Mouse (Mus musculus): ENCODE measurements around the gene Tmem135.

Gene Tmem135

GRCm38 (mm10) chr7:89181285-89181684, 222.7 kb downstream of the Tmem135 start:
- peak; percentile 27 for DNase-seq (ENCODE audit: low read depth)

GRCm38 (mm10) chr7:89178601-89179000, 225.4 kb downstream of the Tmem135 start:
- DNase-seq (ENCODE audit: low read depth): peak; percentile 89

GRCm38 (mm10) chr7:89177926-89178325, 226.1 kb downstream of the Tmem135 start:
- peak; percentile 53 for DNase-seq (ENCODE audit: low read depth)

GRCm38 (mm10) chr7:89174430-89174829, 229.6 kb downstream of the Tmem135 start:
- no peak for DNase-seq (ENCODE audit: low read depth)

GRCm38 (mm10) chr7:89173018-89173417, 231.0 kb downstream of the Tmem135 start:
- no peak for DNase-seq (ENCODE audit: low read depth)

GRCm38 (mm10) chr7:89171790-89172467, 232.1 kb downstream of the Tmem135 start:
- DNase-seq (ENCODE audit: low read depth): no peak

- DNase-seq (ENCODE audit: low read depth): peak; percentile 49
Measured at GRCm38 (mm10) chr7:89168606-89169005, 235.4 kb downstream of the Tmem135 start.

- DNase-seq (ENCODE audit: low read depth): no peak
Measured at GRCm38 (mm10) chr7:89165528-89165927, 238.5 kb downstream of the Tmem135 start.

GRCm38 (mm10) chr7:89161610-89162378, 242.2 kb downstream of the Tmem135 start:
- no peak for DNase-seq (ENCODE audit: low read depth)

GRCm38 (mm10) chr7:89157356-89157755, 246.7 kb downstream of the Tmem135 start:
- DNase-seq (ENCODE audit: low read depth): no peak

GRCm38 (mm10) chr7:89156629-89157028, 247.4 kb downstream of the Tmem135 start:
- DNase-seq (ENCODE audit: low read depth): no peak

GRCm38 (mm10) chr7:89155741-89156140, 248.3 kb downstream of the Tmem135 start:
- DNase-seq (ENCODE audit: low read depth): peak; percentile 53

- no peak for DNase-seq (ENCODE audit: low read depth)
Measured at GRCm38 (mm10) chr7:89155223-89155622, 248.8 kb downstream of the Tmem135 start.

GRCm38 (mm10) chr7:89151345-89151744, 252.7 kb downstream of the Tmem135 start:
- no peak for DNase-seq (ENCODE audit: low read depth)

- no peak for DNase-seq (ENCODE audit: low read depth)
Measured at GRCm38 (mm10) chr7:89140640-89141300, 263.3 kb downstream of the Tmem135 start.

- DNase-seq (ENCODE audit: low read depth): no peak
Measured at GRCm38 (mm10) chr7:89134884-89135511, 269.0 kb downstream of the Tmem135 start.

- DNase-seq (ENCODE audit: low read depth): peak; percentile 42
Measured at GRCm38 (mm10) chr7:89126063-89126882, 277.7 kb downstream of the Tmem135 start.

- no peak for DNase-seq (ENCODE audit: low read depth)
Measured at GRCm38 (mm10) chr7:89116261-89116664, 287.8 kb downstream of the Tmem135 start.

- no peak for DNase-seq (ENCODE audit: low read depth)
Measured at GRCm38 (mm10) chr7:89115633-89116032, 288.4 kb downstream of the Tmem135 start.

- no peak for DNase-seq (ENCODE audit: low read depth)
Measured at GRCm38 (mm10) chr7:89106421-89106820, 297.6 kb downstream of the Tmem135 start.

GRCm38 (mm10) chr7:89099756-89100155, 304.3 kb downstream of the Tmem135 start:
- no peak for DNase-seq (ENCODE audit: low read depth)
